8 mouse cellular contexts compared by ENCODE assay signal in genomic region chr16:34081683-34082438, GRCm38 (mm10).
A peak's percentile ranks its signal among the peaks of the same experiment; 100 is the strongest.
DNase-seq lines count a peak whose midpoint lies in the region; ATAC-seq and TF ChIP-seq lines count a peak whose summit lies in the region.

No protein-coding gene starts in this region.

- WGBS in hindbrain, embryonic 16.5 days, result 56% methylated on average over 19 of the region's 19 CpGs
- 66% methylated on average over 19 of the region's 19 CpGs for WGBS in liver, embryonic 15.5 days (ENCODE audit: insufficient replicate concordance)

- H3K9me3 ChIP-seq in hindbrain, embryonic 16.5 days (ENCODE audit: control insufficient read depth, low read length), result no peaks in the 10 kb centered on the region
- H3K9me3 ChIP-seq in liver, embryonic 15.5 days (replicated peaks), result no peaks in the 10 kb centered on the region

- H3K4me1 ChIP-seq in hindbrain, embryonic 16.5 days (ENCODE audit: control insufficient read depth, insufficient read depth, low read depth, low read length), result peaks cover 2% of the 10 kb centered on the region; the same call in 1 of the 2 replicates
- H3K4me1 ChIP-seq in liver, embryonic 15.5 days (replicated peaks), result peaks cover 40% of the 10 kb centered on the region

- intact Hi-C loops in gastrocnemius, adult 2 months (cut with DNase I), result no loop called here

- TF ChIP-seq CTCF in layer of hippocampus, adult 2 months (conservative IDR thresholded peaks at IDR 0.05), result no peak
- no peak for TF ChIP-seq CTCF in gastrocnemius, adult 2 months (IDR thresholded peaks at IDR 0.05)

- H3K27me3 ChIP-seq in hindbrain, embryonic 16.5 days (replicated peaks; ENCODE audit: control insufficient read depth, insufficient read depth, low read length), result no peaks in the 10 kb centered on the region
- H3K27me3 ChIP-seq in liver, embryonic 15.5 days, result peaks cover under 1% of the 10 kb centered on the region; the same call in 1 of the 2 replicates

- peak overlapping the region; percentile 48; the same call in 1 of the 2 replicates for H3K27ac ChIP-seq in layer of hippocampus, adult 2 months
- peak overlapping the region; percentile 94 for H3K27ac ChIP-seq in gastrocnemius, adult 2 months
- no peak overlapping the region for H3K27ac ChIP-seq in hindbrain, embryonic 16.5 days (ENCODE audit: low read depth, low read length)
- H3K27ac ChIP-seq in liver, embryonic 15.5 days (replicated peaks), result no peak overlapping the region

- no peak overlapping the region for H3K4me2 ChIP-seq in hindbrain, embryonic 16.5 days (ENCODE audit: low read length)
- H3K4me2 ChIP-seq in liver, embryonic 15.5 days, result no peak overlapping the region

- H3K36me3 ChIP-seq in hindbrain, embryonic 16.5 days (ENCODE audit: control insufficient read depth, insufficient read depth, low read length), result no peaks in the 10 kb centered on the region
- no peaks in the 10 kb centered on the region for H3K36me3 ChIP-seq in liver, embryonic 15.5 days (replicated peaks)

- DNase-seq in layer of hippocampus, adult 2 months (ENCODE audit: low spot score in 2 of 2), result no peak
- no peak for DNase-seq in layer of hippocampus, adult 18-20 months (ENCODE audit: low spot score in 2 of 2)
- DNase-seq in gastrocnemius, adult 2 months, result peak; percentile 84
- no peak for DNase-seq in MN1 (ENCODE audit: low spot score)
- DNase-seq in adrenal gland, adult 2 months, result no peak

- H3K4me3 ChIP-seq in layer of hippocampus, adult 2 months, result no peak overlapping the region
- H3K4me3 ChIP-seq in gastrocnemius, adult 2 months, result peak overlapping the region; percentile 2; the same call in 1 of the 2 replicates
- H3K4me3 ChIP-seq in hindbrain, embryonic 16.5 days (ENCODE audit: low read length), result no peak overlapping the region
- H3K4me3 ChIP-seq in liver, embryonic 15.5 days (replicated peaks), result no peak overlapping the region

- no peak overlapping the region; the same call in 1 of the 2 replicates for H3K9ac ChIP-seq in hindbrain, embryonic 16.5 days (ENCODE audit: low read depth, low read length)
- H3K9ac ChIP-seq in liver, embryonic 15.5 days, result no peak overlapping the region

- ATAC-seq in hindbrain, embryonic 16.5 days, result peak; percentile 52; the same call in 1 of the 2 replicates
- ATAC-seq in liver, embryonic 15.5 days (ENCODE audit: insufficient read depth), result 0 out of 2 replicates have a peak, but pooled peaks have one; percentile 26
- no peak for ATAC-seq in erythroblast, adult 5-6 weeks (replicated peaks; ENCODE audit: low FRiP score, poor library complexity, severe bottlenecking)

Comparison
In these comparisons a context has a peak if more than half of its experiments do, and no peak if none do; other contexts are left out.
1. H3K27ac ChIP-seq: peak in layer of hippocampus, adult 2 months (single experiment) and gastrocnemius, adult 2 months (single experiment); none in hindbrain, embryonic 16.5 days (single experiment) and liver, embryonic 15.5 days (single experiment).